Mouse (Mus musculus): Measurements from ENCODE around the gene Bcam.

DNA sequence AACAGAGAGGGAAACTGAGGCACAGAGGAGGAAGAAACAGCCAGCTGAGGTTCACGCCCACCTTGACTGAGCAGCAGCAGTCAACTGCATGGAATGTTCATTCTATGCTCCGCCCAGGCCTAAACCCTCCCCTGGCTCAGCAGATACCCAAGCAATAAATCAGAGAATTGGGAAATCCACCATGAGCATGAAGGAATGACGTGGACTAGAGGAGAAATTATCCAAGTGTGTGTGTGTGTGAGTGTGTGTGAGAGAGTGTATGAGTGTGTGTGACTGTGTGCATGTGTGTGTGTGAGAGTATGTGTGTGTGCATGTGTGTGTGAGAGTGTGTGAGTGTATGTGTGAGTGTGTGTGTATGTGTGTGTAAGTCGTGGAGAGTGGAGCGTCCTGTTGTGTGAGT is 47.6 kb upstream of the Bcam start:
- no peak for TF ChIP-seq CTCF (IDR thresholded peaks at IDR 0.05; ENCODE audit: low read depth)
- no peak for TF ChIP-seq EP300 (IDR thresholded peaks at IDR 0.05; ENCODE audit: low read depth)
